Mouse (Mus musculus): ENCODE data around the gene Parp11. TPM values are rescaled to one million over a fixed set of nuclear protein-coding genes. Genes with fewer than 3 reads are reported as not detected.

The Parp11 gene
- polyA plus RNA-seq, 1 experiment from 2014 or later, result 38.2 TPM

- no peaks in the 10 kb centered on the region for H3K4me1 ChIP-seq
- H3K4me3 ChIP-seq, result no peak overlapping the region
- H3K9me3 ChIP-seq, result no peaks in the 10 kb centered on the region
- H3K27ac ChIP-seq, result no peak overlapping the region
- WGBS, result 59% methylated on average over 7 of the region's 7 CpGs
- no peak overlapping the region for H3K9ac ChIP-seq
- H3K36me3 ChIP-seq, result no peaks in the 10 kb centered on the region
- ATAC-seq (ENCODE audit: insufficient number of reproducible peaks, insufficient read depth, low FRiP score, low TSS enrichment), result peak; percentile 64; the same call in 1 of the 2 replicates
- no peaks in the 10 kb centered on the region for H3K27me3 ChIP-seq
- H3K4me2 ChIP-seq (replicated peaks), result no peak overlapping the region
These were observed 90.4 kb downstream of the Parp11 start for GRCm38 (mm10) chr6:127537035-127537434.

- H3K27me3 ChIP-seq, result no peaks in the 10 kb centered on the region; the same call in 1 of the 2 replicates
- H3K9me3 ChIP-seq, result no peaks in the 10 kb centered on the region
- 81% methylated on average over 2 of the region's 2 CpGs for WGBS
- no peak overlapping the region for H3K27ac ChIP-seq
- no peaks in the 10 kb centered on the region for H3K4me1 ChIP-seq
- H3K9ac ChIP-seq, result no peak overlapping the region
- no peak for ATAC-seq (ENCODE audit: insufficient number of reproducible peaks, insufficient read depth, low FRiP score, low TSS enrichment)
- no peaks in the 10 kb centered on the region for H3K36me3 ChIP-seq
- H3K4me3 ChIP-seq, result no peak overlapping the region
- H3K4me2 ChIP-seq (replicated peaks), result no peak overlapping the region
These were observed 91.5 kb downstream of the Parp11 start for GRCm38 (mm10) chr6:127538118-127538517.

- no peaks in the 10 kb centered on the region for H3K4me1 ChIP-seq
- no peak overlapping the region for H3K27ac ChIP-seq
- no peak overlapping the region for H3K4me2 ChIP-seq (replicated peaks)
- H3K9ac ChIP-seq, result no peak overlapping the region
- 88% methylated on average over 4 of the region's 4 CpGs for WGBS
- no peak overlapping the region for H3K4me3 ChIP-seq
- no peak for ATAC-seq (ENCODE audit: insufficient number of reproducible peaks, insufficient read depth, low FRiP score, low TSS enrichment)
- H3K9me3 ChIP-seq, result no peaks in the 10 kb centered on the region
- no peaks in the 10 kb centered on the region; the same call in 1 of the 2 replicates for H3K27me3 ChIP-seq
- no peaks in the 10 kb centered on the region for H3K36me3 ChIP-seq
These were observed 92.6 kb downstream of the Parp11 start for GRCm38 (mm10) chr6:127539226-127539625.

- ATAC-seq (ENCODE audit: insufficient number of reproducible peaks, insufficient read depth, low FRiP score, low TSS enrichment), result no peak
These were observed 93.0 kb downstream of the Parp11 start for GRCm38 (mm10) chr6:127539659-127540058.

GRCm38 (mm10) chr6:127540517-127540916 lies 93.9 kb downstream of the Parp11 start:
- WGBS, result 59% methylated on average over 4 of the region's 4 CpGs
- H3K27me3 ChIP-seq, result no peaks in the 10 kb centered on the region; the same call in 1 of the 2 replicates

More at GRCm38 (mm10) chr6:127539659-127540058, 93.0 kb downstream of the Parp11 start:
- Histone ChIP-seq H3K9ac (no peak overlapping the region), H3K27ac (no peak overlapping the region), H3K4me1 (no peaks in the 10 kb centered on the region), H3K4me2 (replicated peaks) (no peak overlapping the region), H3K9me3 (no peaks in the 10 kb centered on the region), H3K27me3 (no peaks in the 10 kb centered on the region; the same call in 1 of the 2 replicates), H3K36me3 (no peaks in the 10 kb centered on the region), H3K4me3 (no peak overlapping the region)
- WGBS, result 74% methylated on average over 5 of the region's 5 CpGs

GRCm38 (mm10) chr6:127541617-127542374 lies 95.2 kb downstream of the Parp11 start:
- Histone ChIP-seq H3K9ac (no peak overlapping the region), H3K36me3 (no peaks in the 10 kb centered on the region), H3K4me3 (no peak overlapping the region), H3K9me3 (no peaks in the 10 kb centered on the region), H3K27me3 (no peaks in the 10 kb centered on the region; the same call in 1 of the 2 replicates), H3K4me1 (no peaks in the 10 kb centered on the region), H3K27ac (no peak overlapping the region), H3K4me2 (replicated peaks) (no peak overlapping the region)
- no peak; the same call in 1 of the 2 replicates for ATAC-seq (ENCODE audit: insufficient number of reproducible peaks, insufficient read depth, low FRiP score, low TSS enrichment)
- 36% methylated on average over 18 of the region's 18 CpGs for WGBS

More at GRCm38 (mm10) chr6:127540517-127540916, 93.9 kb downstream of the Parp11 start:
- Histone ChIP-seq H3K4me2 (replicated peaks) (no peak overlapping the region), H3K4me1 (no peaks in the 10 kb centered on the region), H3K36me3 (no peaks in the 10 kb centered on the region), H3K27ac (no peak overlapping the region), H3K9ac (no peak overlapping the region), H3K4me3 (no peak overlapping the region), H3K9me3 (no peaks in the 10 kb centered on the region)
- ATAC-seq (ENCODE audit: insufficient number of reproducible peaks, insufficient read depth, low FRiP score, low TSS enrichment), result no peak

Other genes starting within 250 kb of the Parp11 start
- gene Cracr2a, start 114.5 kb downstream of the Parp11 start, polyA plus RNA-seq (2016; fragmentation: Nextera tagmentation; extraction: Ambion mirVana), result 2.0 TPM in 2 replicates

Data from embryonic facial prominence, embryonic 12.5 days (tissue).